Mouse (Mus musculus): ENCODE data around the gene Dqx1.

The Dqx1 gene

GRCm38 (mm10) chr6:83107566-83108400 is 50.1 kb downstream of the Dqx1 start:
- no peak for DNase-seq (ENCODE audit: low read depth, low spot score)

GRCm38 (mm10) chr6:83108762-83109668 is 51.4 kb downstream of the Dqx1 start, which contains the start of gene Mrpl53:
Gene Mrpl53, plus strand, starts transcription at chr6:83109040.
- DNase-seq (ENCODE audit: low read depth, low spot score), result no peak

GRCm38 (mm10) chr6:83111510-83112136 is 54.0 kb downstream of the Dqx1 start:
- DNase-seq (ENCODE audit: low read depth, low spot score), result no peak

- DNase-seq (ENCODE audit: low read depth, low spot score), result no peak
Observed at GRCm38 (mm10) chr6:83115011-83115671, 57.5 kb downstream of the Dqx1 start, which contains the start of gene Mogs. Gene Mogs, plus strand, starts transcription at chr6:83115496.

- no peak for DNase-seq (ENCODE audit: low read depth, low spot score)
Observed at GRCm38 (mm10) chr6:83115682-83116372, 58.2 kb downstream of the Dqx1 start.

GRCm38 (mm10) chr6:83116373-83117164 is 58.9 kb downstream of the Dqx1 start:
- DNase-seq (ENCODE audit: low read depth, low spot score), result no peak

Data from brain, embryonic 18.5 days (tissue).